Mouse (Mus musculus) liver, postnatal 0 days (tissue): Measurements from ENCODE around the gene Efs. TPM values are rescaled to one million over a fixed set of nuclear protein-coding genes. Genes with fewer than 3 reads are reported as not detected.

ENCODE experiments used
- ATAC-seq: fragments of 200-750 bp; cut with Nextera tagmentation; 2 replicates; pipeline ENCODE4 v1.8.0; 2017; ENCODE audit warnings: mild to moderate bottlenecking, moderate library complexity
- DNase-seq: peaks from one replicate; pipeline ENCODE4 v3.0.0-alpha.2; 2016
- H3K27ac ChIP-seq: fragments of 300-500 bp; sonication (generic); 2 replicates; pipeline ENCODE4 v1.5.1; 2014; ENCODE audit warnings: antibody characterized with exemption, moderate library complexity, mild to moderate bottlenecking, low read depth
- H3K27me3 ChIP-seq: fragments of 300-500 bp; sonication (generic); 2 replicates; pipeline ENCODE4 v1.6.1; 2014; ENCODE audit warnings: low read length, control low read depth, mixed read lengths; ENCODE audit not compliant: insufficient read depth
- H3K36me3 ChIP-seq: fragments of 300-500 bp; sonication (generic); replicated peaks from 2 replicates; pipeline ENCODE4 v1.6.1; 2014; ENCODE audit warnings: mild to moderate bottlenecking, control low read depth, low read length, moderate library complexity, mixed read lengths; ENCODE audit not compliant: insufficient read depth
- H3K4me1 ChIP-seq: fragments of 300-500 bp; sonication (generic); 2 replicates; pipeline ENCODE4 v1.6.1; 2014; ENCODE audit warnings: antibody characterized with exemption, mild to moderate bottlenecking, control low read depth; ENCODE audit not compliant: insufficient read depth
- H3K4me2 ChIP-seq: fragments of 300-500 bp; sonication (generic); 2 replicates; pipeline ENCODE4 v1.6.1; 2014; ENCODE audit warnings: low read depth, mild to moderate bottlenecking, low read length, moderate library complexity, mixed read lengths
- H3K4me3 ChIP-seq: fragments of 300-500 bp; sonication (generic); 2 replicates; pipeline ENCODE4 v1.5.1; 2014; ENCODE audit warnings: low read depth, low read length
- H3K9ac ChIP-seq: fragments of 300-500 bp; sonication (generic); replicated peaks from 2 replicates; pipeline ENCODE4 v1.6.1; 2014; ENCODE audit warnings: mild to moderate bottlenecking, moderate library complexity
- H3K9me3 ChIP-seq: fragments of 300-500 bp; sonication (generic); 2 replicates; pipeline ENCODE4 v1.6.1; 2016; ENCODE audit warnings: mild to moderate bottlenecking, control low read depth, low read length, mixed read lengths
- CTCF ChIP-seq: sonication (generic); IDR thresholded peaks from 2 replicates; pipeline ENCODE4 v1.5.1; 2016; ENCODE audit warnings: antibody characterized with exemption, low read depth
- EP300 ChIP-seq: IDR thresholded peaks from 2 replicates; pipeline ENCODE4 v1.6.1; 2016; ENCODE audit warnings: antibody characterized with exemption, low read depth, mild to moderate bottlenecking
- WGBS: fragments of 180-500 bp; shearing (Covaris S2); extraction: QIAGEN DNeasy Blood & Tissue Kit; methylation state at CpG from one replicate; pipeline ENCODE4 v1.1.7; 2014; ENCODE audit not compliant: insufficient replicate concordance; 5-methylcytosine and 5-hydroxymethylcytosine counted together
- polyA plus RNA-seq: library from polyadenylated mRNA; unstranded; fragments of >200 nt; fragmentation: Nextera tagmentation; extraction: Ambion mirVana; gene quantifications from 2 replicates; pipeline ENCODE4 v1.2.1, GENCODE M21; 2015

Gene Efs
- polyA plus RNA-seq, 1 experiment from 2014 or later, result 0.26 TPM

GRCm38 (mm10) chr14:54941024-54941978 lies 15.4 kb upstream of the Efs start:
- ATAC-seq, result no peak
- 50% methylated on average over 13 of the region's 13 CpGs for WGBS
- DNase-seq, result no peak

GRCm38 (mm10) chr14:54940176-54940530 lies 14.2 kb upstream of the Efs start:
- Histone ChIP-seq H3K4me3 (no peak overlapping the region), H3K27me3 (no peaks in the 10 kb centered on the region), H3K9ac (no peak overlapping the region), H3K27ac (no peak overlapping the region), H3K4me1 (no peaks in the 10 kb centered on the region), H3K4me2 (no peak overlapping the region), H3K9me3 (no peaks in the 10 kb centered on the region), H3K36me3 (no peaks in the 10 kb centered on the region)
- ATAC-seq (no peak), DNase-seq (no peak)
- no peak for TF ChIP-seq EP300
- TF ChIP-seq CTCF, result no peak
- WGBS, result 70% methylated on average over 3 of the region's 3 CpGs

More at GRCm38 (mm10) chr14:54941024-54941978, 15.4 kb upstream of the Efs start:
- Histone ChIP-seq H3K4me1 (no peaks in the 10 kb centered on the region), H3K4me3 (no peak overlapping the region), H3K4me2 (no peak overlapping the region), H3K36me3 (no peaks in the 10 kb centered on the region), H3K9me3 (no peaks in the 10 kb centered on the region), H3K9ac (no peak overlapping the region), H3K27me3 (no peaks in the 10 kb centered on the region), H3K27ac (no peak overlapping the region)
- TF ChIP-seq EP300 (no peak), CTCF (no peak)

GRCm38 (mm10) chr14:54939434-54940175 lies 13.7 kb upstream of the Efs start:
- Histone ChIP-seq H3K36me3 (no peaks in the 10 kb centered on the region), H3K4me1 (no peaks in the 10 kb centered on the region), H3K4me2 (no peak overlapping the region), H3K27ac (no peak overlapping the region), H3K4me3 (no peak overlapping the region), H3K9me3 (no peaks in the 10 kb centered on the region), H3K27me3 (no peaks in the 10 kb centered on the region), H3K9ac (no peak overlapping the region)
- TF ChIP-seq EP300 (no peak), CTCF (peak; percentile 89)
- DNase-seq (peak; percentile 66), ATAC-seq (peak; percentile 60; the same call in 1 of the 2 replicates)
- 47% methylated on average over 12 of the region's 12 CpGs for WGBS

- Histone ChIP-seq H3K4me2 (no peak overlapping the region), H3K4me3 (no peak overlapping the region)
Observed at GRCm38 (mm10) chr14:54938431-54939219, 12.7 kb upstream of the Efs start.

GRCm38 (mm10) chr14:54937361-54938182 lies 11.6 kb upstream of the Efs start:
- H3K27ac ChIP-seq, result no peak overlapping the region
- no peak for TF ChIP-seq EP300
- TF ChIP-seq CTCF, result no peak
- no peaks in the 10 kb centered on the region for H3K9me3 ChIP-seq
- DNase-seq, result no peak
- no peaks in the 10 kb centered on the region for H3K27me3 ChIP-seq
- H3K4me1 ChIP-seq, result no peaks in the 10 kb centered on the region
- H3K4me2 ChIP-seq, result no peak overlapping the region
- WGBS, result 78% methylated on average over 16 of the region's 16 CpGs
- no peak overlapping the region for H3K9ac ChIP-seq
- H3K4me3 ChIP-seq, result no peak overlapping the region
- ATAC-seq, result no peak
- H3K36me3 ChIP-seq, result no peaks in the 10 kb centered on the region

More at GRCm38 (mm10) chr14:54938431-54939219, 12.7 kb upstream of the Efs start:
- Histone ChIP-seq H3K9me3 (no peaks in the 10 kb centered on the region), H3K36me3 (no peaks in the 10 kb centered on the region), H3K9ac (no peak overlapping the region), H3K27ac (no peak overlapping the region), H3K27me3 (no peaks in the 10 kb centered on the region), H3K4me1 (no peaks in the 10 kb centered on the region)
- no peak for TF ChIP-seq CTCF
- no peak for TF ChIP-seq EP300
- no peak for DNase-seq
- WGBS, result 71% methylated on average over 15 of the region's 15 CpGs
- no peak for ATAC-seq
